Mouse (Mus musculus) C3H10T1/2 (cell line): ENCODE measurements around the gene Art5. TPM values are rescaled to one million over a fixed set of nuclear protein-coding genes. Genes with fewer than 3 reads are reported as not detected.

ENCODE experiments used
- polyA plus RNA-seq, 2 experiments: library from polyadenylated mRNA; unstranded; fragments of >200 nt; fragmentation: generic; extraction: Trizol; gene quantifications; one replicate each; pipeline ENCODE4 v1.2.1; 2012; ENCODE audit warnings: missing spikeins in 2 of 2

Art5 gene
- not detected for polyA plus RNA-seq

DNA sequence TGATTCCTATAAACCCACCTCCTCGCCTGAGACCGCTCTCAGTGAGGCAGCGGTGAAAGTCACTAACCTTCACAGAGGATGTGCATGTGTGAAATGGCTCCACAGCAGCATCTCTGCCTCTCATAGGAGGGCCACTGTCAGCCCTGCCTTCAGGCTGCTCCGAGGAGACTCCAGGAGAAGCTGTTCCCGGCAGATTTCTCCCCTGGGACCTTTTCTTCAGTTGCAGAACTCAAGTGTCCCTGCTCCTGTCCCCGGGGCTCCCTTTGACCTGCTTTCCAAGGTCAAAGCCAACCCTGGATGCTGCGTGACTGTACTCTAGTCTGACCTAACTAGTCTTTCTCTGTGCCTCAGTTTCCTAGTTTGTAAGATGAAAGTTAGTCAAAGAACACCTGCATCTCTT lies at the start of gene Art5:
TSS of gene Art5 (minus strand) at position 319 of the 400 bp plus-strand sequence.

DNA sequence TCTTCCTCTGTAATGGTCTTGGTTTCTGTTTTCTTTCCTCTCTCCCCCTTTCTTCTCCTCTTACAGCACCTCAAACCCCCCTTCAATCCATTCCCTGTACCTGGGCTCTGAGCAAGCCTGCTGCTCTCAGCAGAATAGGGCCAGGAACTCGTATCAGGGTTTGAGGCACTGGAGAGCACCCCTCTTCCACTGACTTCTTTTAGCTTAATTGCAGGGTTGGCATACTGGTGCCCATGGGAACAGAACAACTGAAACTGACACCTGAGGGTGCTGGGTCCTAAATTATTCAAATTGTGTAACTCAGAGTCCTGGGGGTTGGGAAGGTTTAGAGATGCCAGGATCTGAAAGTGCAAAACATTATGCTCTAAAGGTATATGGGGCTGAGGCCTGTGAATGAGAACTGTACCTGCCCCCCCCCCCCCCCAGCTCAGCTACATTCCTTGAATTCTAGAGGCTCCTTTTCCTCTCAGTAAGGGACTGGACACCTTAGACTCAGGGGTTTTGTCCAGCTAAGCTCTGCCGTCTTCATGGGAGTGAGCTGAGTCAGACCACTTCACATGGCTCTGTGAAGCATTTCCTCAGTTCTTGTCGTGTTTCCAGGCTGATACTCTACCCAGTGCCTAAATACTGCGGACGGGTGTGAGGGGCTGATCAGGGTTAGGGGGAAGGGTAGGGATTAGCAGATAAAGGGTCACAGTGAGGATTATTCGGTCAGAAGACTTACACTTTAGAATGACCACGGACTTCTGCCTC lies 7.5 kb upstream of the Art5 start, which contains the start of gene Chrna10:
TSS of gene Chrna10 (minus strand) at position 250 of the 753 bp plus-strand sequence.

DNA sequence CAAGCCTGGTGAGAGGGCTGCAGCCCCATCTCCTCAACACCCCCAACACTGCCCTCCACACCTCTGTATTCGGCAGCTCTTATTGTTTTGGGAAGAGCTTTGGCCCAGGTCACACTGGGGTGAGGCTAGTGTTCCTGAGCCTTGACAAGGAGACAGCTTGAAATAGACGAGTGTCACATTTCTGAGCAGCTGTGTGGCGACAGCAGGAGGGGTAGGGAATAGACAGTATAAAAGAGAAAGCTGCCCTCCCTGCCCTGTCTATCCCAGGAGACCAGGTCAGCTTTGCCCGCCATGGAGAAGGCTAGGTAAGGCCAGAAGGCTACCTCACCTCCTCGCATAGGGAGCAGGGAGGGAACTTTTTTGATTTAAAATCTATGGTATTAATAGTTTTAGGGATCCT lies 7.8 kb downstream of the Art5 start, which contains the start of gene Art1:
TSS of gene Art1 (plus strand) at position 257 of the 400 bp plus-strand sequence.

GRCm38 (mm10) chr7:102082816-102083215 lies 26.5 kb downstream of the Art5 start, which contains the start of gene Trpc2:
Gene Trpc2 (plus strand): TSS chr7:102083116.

DNA sequence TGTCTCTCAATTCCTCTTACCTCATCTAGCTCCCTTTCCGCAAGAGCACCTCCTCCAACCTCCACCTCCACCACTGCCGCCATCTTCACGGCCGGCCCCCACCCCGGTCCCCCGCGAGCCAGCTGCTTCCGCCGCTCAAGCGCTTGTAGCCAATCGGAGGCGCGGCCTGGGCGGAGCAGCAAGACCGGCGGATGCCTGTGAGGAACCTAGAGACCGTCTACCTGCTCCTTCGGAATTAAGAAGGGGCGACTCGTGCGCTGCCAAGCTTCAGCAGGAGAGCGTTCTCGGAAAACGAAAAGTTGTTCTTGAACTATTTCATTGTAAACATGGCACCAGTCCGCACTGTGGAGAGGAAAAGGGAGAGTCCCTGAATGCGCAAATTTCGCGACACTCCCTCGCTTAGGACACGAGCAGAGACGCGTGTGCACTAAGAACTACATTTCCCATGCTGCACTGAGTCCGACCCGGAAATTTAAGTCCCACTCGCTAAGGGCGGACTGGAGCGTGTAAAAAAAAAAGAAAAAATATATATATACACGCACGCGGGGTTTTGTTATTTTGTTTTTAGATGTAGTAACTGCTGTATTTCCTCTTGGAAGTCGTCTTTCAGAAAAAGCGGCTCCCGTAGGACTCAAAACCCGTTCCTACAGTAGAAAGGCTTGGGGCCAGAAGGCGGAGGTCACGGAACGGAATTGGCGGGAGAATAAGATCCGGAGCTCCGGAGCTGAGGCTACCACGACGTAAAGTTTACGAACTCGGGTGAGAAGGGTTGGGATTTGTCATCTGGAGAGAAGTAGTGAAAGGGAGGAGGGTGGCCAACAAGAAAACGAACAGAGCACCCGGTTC lies 44.0 kb downstream of the Art5 start, which contains the start of the genes Rnf121, Xndc1 and Xntrpc:
TSS of gene Rnf121 (minus strand) at position 424 of the 846 bp plus-strand sequence.
TSS of gene Xndc1 (plus strand) at position 466 of the 846 bp plus-strand sequence.
TSS of gene Xntrpc (plus strand) at position 668 of the 846 bp plus-strand sequence.

Other genes starting within 250 kb of the Art5 start
- gene Anapc15, start 245.8 kb downstream of the Art5 start, polyA plus RNA-seq: 100 to 1,000 TPM in 1 of 2 experiments, 10 to 100 TPM in 1; 56.8 to 127 TPM
- under 1 TPM; 0.40 to 0.68 TPM for gene Folr1, start 238.7 kb downstream of the Art5 start, polyA plus RNA-seq
- gene Lamtor1, start 203.6 kb downstream of the Art5 start, polyA plus RNA-seq: 100 to 1,000 TPM; 173 to 237 TPM
- under 1 TPM in 1 of 2 experiments, not detected in 1; 0.06 TPM for gene Tomt, start 203.1 kb downstream of the Art5 start, polyA plus RNA-seq
- 10 to 100 TPM in 1 of 2 experiments, 1 to 10 TPM in 1; 7.3 to 15.6 TPM for gene Lrrc51, start 175.6 kb downstream of the Art5 start, polyA plus RNA-seq
- gene Numa1, start 175.4 kb downstream of the Art5 start, polyA plus RNA-seq: 100 to 1,000 TPM in 1 of 2 experiments, 10 to 100 TPM in 1; 21.1 to 120 TPM
- 1 to 10 TPM in 1 of 2 experiments, under 1 TPM in 1; 0.20 to 1.9 TPM for gene Il18bp, start 90.8 kb downstream of the Art5 start, polyA plus RNA-seq
- gene Rnf121, start 44.0 kb downstream of the Art5 start, polyA plus RNA-seq: 10 to 100 TPM; 15.1 to 36.4 TPM
- 10 to 100 TPM in 1 of 2 experiments, 1 to 10 TPM in 1; 4.7 to 10.9 TPM for gene Xndc1, start 44.0 kb downstream of the Art5 start, polyA plus RNA-seq
- gene Xntrpc, start 43.8 kb downstream of the Art5 start, polyA plus RNA-seq: under 1 TPM; 0.01 to 0.67 TPM
- gene Trpc2, start 26.4 kb downstream of the Art5 start, polyA plus RNA-seq: not detected
- gene Art1, start 7.7 kb downstream of the Art5 start, polyA plus RNA-seq: not detected
- gene Chrna10, start 7.3 kb upstream of the Art5 start, polyA plus RNA-seq: under 1 TPM in 1 of 2 experiments, not detected in 1; 0.02 TPM
- 10 to 100 TPM in 1 of 2 experiments, 1 to 10 TPM in 1; 2.0 to 12.2 TPM for gene Nup98, start 100.7 kb upstream of the Art5 start, polyA plus RNA-seq
- 10 to 100 TPM; 12.0 to 43.4 TPM for gene Pgap2, start 100.7 kb upstream of the Art5 start, polyA plus RNA-seq
- 100 to 1,000 TPM; 117 to 137 TPM for gene Rhog, start 146.6 kb upstream of the Art5 start, polyA plus RNA-seq
- gene Stim1, start 158.3 kb upstream of the Art5 start, polyA plus RNA-seq: 10 to 100 TPM in 1 of 2 experiments, 1 to 10 TPM in 1; 4.8 to 35.1 TPM